Mouse (Mus musculus) kidney, adult 2 months (tissue): ENCODE results near the gene Ern1.

Experiments used
- CTCF ChIP-seq: fragments of 200-500 bp; conservative IDR thresholded peaks from 2 replicates; pipeline ENCODE4 v1.5.1; 2011; ENCODE audit warnings: low read depth, mild to moderate bottlenecking, control low read depth, low read length, moderate library complexity, mixed read lengths; ENCODE audit not compliant: insufficient read depth, insufficient read length
- POLR2A ChIP-seq: fragments of 200-500 bp; IDR thresholded peaks from one replicate; pipeline ENCODE4 v1.6.1; 2011; ENCODE audit warnings: low read depth, low read length, control low read depth

DNA sequence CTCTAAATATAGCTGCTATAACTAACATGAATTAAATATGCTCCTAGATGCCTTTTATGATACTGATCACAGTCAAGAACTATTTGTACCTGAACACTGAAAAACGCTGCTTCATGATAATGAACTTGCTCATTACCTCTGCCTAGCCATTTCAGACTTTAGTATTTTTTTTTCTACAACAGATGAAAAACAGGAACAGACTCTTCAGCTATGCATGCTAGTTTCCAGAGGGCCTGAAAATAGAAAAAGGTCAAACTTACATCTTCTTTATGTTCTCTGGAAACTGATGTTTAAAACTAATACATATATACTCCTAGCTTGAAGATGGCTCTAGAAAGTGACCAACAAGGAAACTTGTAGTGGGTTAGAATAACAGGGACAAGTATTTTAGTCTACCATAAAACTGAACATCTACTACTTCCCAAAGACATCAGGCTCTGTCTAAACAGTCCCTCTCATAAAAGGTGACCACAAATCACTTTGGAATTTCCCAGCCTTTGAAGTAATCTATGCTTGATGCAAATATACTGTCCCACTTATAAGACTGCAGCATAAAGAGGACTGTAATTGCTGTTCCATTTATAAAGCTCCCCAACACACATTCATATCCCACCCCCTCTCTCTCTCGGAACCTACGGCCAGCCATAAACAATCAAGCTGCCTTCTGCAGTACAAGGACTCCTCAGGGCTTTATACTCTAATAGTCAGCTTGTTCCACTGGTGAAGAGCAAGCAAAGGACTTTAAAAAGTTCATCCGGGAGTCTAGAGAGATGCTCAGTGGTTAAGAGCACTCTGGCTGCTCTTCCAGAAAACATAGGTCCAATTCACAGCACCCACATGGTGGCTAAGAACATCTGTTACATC is 22.7 kb downstream of the Ern1 start:
- TF ChIP-seq CTCF (no peak), POLR2A (no peak)
